Mouse (Mus musculus): Measurements from ENCODE around the gene Hoxd4. TPM values are rescaled to one million over a fixed set of nuclear protein-coding genes. Genes with fewer than 3 reads are reported as not detected.

Hoxd4 gene
- total RNA-seq, 2 experiments from 2014 or later: 7.0 to 18.8 TPM

DNA sequence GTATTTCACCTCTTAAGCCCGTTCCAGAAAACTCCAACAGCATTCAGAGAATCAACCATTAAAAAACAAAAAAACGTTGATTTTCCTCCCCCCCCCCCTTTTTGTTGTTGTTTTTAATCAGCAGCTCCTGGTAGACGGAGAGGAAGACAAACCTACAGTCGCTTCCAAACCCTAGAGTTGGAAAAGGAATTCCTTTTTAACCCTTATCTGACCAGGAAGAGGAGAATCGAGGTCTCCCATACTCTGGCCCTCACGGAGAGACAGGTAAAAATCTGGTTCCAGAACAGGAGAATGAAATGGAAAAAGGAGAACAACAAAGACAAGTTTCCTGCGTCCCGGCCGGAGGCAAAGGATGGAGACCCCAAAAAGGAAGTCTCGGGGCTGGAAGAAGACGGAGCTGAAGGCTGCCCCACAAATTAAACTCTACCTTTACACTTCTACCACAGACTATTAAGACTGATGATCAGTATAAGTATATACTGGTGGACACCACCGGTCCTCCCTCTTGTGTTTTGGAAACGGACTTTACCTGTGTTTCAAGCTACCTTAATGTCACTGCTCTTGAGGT is 5.3 kb upstream of the Hoxd4 start:
- no peak for DNase-seq

DNA sequence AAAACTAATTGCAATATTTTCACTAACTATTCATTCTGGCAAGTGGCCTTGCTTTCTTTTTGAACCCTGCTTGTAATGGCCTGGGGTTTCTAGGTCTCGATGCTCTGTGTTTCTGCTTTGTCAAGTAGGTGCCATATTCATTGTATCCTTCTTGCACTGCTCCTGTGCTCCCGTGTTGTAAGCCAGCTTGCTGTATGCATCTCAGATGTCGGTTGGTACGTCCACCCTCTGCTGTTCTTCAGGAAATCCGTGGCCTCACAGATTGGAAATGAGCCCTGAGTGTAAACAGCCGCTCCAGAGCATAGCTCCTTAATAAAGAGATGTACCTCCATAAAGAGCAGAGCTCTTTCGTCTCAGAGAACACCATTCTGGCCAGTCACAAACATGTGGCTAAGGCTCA is 4.1 kb upstream of the Hoxd4 start:
- DNase-seq: peak; percentile 3

DNA sequence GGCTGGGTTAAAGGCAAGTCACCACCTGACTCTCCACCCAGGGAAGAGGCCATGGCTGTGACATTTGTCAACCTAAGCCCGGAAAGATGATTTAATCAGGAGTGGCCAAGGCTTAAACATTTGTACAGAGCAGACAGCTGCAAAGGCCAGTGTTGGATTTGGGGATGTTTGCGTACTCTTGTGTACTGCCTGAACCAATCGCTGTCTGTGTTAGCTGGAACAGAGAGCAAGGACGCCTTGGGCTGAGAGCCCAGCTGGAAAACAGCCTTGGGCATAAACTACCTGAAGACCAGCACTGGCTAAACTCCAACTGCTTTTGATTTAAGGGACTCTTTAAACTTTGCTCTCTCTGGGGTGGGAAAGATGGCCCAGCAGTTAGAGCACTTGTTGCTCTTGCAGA is 3.1 kb upstream of the Hoxd4 start:
- DNase-seq: peak; percentile 60

DNA sequence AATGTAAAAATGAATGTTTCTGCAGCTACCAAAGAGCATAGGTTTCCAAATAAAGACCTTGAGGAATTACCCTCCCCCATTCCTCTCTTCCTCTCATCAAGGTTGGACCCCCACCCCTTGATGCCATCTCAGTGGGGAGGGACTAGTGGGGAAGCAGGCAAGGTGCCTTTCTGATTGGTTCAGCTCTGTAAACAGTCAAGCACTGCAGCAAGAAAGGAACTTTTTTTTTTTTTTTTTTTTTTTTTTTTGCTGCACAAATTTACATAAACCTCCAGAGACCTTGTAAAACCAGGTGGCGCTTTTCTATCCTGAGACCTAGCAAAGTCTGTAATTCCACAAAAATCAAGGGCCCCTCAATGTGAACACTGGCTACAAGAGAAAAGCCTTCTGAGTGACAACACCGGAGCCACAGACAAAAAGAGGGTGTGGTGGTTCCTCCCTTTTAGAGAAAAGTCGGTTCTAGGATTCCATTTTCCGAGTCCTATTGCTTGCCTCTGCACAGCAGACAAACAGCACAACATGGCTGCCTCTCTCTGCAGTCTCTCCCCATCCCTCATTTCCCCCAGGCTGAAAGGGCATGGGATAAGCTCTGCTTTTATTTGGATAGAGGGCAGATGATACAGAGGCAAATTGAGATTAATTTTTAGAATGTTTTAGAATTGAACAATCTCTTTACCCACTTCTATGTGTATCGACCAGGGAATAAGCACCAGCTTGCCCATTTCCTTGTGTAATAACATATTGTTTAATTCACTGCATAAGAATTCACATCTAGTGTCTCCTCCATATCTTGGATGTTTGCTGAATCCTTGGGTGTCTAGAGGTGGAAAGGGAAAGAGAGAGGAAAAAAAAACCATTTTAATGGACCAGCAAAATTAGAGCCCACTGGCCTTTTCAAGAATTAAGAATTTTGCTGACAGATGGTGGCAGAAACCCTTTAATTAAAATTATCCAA is 2.0 kb upstream of the Hoxd4 start:
- DNase-seq: peak; percentile 4

DNA sequence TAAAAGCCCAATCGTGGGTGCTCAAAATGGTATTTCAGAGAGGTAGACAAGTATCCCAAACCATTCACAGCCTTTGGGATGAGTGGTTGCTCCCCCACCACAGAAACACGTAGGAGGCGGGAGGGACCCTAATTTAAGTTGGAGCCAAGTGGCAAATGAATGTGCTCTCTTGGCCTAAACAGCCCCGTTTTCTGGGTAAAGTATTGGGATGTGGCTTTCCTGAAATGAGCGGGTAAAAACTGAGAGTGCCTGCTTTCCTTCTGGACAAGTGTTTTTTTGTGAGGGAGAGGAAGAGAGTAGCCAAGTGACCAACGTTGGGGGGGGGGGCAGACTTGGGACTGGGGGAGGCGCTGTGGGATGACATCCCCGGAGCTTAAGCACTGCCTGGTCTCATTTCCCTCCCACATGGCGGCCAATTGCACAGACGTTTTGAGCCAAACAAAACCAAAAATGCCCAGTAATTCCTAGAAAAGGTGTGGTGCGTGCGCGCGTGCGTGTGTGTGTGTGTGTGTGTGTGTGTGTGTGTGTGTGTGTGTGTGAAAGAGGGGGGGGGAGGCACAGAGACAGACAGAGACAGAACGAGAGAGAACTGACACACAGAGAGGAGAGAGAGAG is 693 bp upstream of the Hoxd4 start:
- peak; percentile 44 for DNase-seq

DNA sequence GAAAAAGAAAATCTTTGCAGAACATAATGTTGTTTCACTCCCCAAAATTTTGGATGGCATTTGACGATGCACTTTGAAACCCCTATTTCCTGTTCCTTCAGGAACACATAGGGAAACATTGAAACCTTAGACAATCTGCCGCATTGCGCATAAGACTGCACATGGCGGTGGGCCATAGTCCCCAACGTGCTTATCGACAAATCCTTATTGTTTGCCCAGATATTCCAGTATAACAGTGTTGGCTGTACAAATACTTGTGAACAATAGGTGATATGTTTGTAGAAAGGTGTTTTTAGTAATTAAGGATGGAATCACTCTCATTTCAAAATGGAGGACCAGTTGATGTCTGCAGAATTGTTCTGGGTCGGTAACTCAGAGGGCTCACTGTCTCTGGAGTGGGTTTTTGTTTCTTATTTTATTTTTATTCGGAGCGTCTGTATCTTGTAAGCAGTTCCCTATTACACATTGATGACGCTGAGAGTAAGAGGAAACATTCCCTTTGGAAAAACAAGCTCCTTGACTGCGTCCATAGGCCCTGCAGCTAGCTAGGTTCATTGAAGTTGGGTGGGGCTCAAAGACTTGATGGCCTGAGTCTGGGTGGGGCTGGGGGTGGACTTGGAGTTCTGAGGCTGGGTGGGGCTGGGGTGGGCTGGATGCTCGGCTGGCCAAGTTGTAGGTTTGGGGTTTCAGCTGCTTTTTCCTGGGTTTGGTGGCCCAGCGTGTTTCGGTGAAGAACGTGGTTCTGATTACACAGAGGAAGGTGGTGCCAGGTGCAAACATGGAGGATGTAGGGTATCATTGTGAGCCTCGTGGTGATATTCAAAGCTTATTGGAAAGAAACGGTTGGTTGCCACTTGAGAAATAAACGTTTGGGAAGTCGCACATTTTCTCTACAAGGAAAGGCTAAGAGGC is 1.8 kb downstream of the Hoxd4 start:
- DNase-seq: peak; percentile 6

DNA sequence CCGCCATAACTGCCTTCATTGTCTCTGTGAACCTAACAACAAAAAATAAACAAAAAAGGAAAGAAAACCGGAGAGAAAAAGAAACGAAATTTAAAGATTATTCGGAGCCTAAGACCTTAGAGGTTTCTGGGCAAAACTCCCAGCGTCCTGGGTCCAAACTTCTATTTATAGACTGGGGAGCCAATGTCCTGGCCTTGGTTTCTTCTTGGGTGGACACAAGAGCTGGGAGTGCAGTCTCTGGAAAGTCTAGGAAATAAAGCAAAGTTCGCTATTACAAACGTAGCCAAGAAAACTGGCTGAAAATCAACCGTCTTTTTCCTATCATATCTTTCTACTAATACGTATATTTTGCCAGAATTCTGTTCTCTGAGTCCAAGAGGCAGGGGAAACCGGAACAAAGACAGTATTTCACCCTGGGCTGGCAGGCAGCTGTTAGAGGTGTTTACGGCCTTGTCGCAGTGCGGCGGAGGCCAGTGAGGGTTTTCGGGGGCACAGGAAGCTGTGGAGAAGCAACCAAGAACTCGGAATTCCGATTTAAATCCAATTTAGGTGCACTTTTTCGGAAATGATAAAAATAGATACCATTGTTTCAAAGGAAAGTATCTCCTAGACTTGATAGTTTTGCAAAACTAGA is 2.5 kb downstream of the Hoxd4 start:
- peak; percentile 32 for DNase-seq

DNA sequence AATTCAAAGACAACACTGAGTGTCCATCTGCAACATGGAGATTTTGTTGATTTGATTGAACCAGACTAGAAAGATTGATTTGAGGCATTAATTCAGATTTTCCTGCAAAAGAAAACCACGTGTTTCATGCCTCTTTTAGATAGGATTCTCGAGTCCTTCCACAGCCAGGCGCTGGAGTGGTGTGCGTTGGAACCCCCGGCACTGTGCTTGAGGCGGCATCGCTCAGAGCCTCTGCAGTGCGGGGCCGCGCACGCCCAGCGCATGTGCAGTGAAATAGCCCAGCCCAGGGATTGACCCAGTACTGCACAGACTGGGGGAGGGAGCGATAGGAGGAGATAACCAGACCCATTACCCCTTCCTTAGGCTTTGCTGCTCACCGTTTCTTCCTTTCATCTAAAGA is 3.2 kb downstream of the Hoxd4 start:
- DNase-seq: peak; percentile 75

DNA sequence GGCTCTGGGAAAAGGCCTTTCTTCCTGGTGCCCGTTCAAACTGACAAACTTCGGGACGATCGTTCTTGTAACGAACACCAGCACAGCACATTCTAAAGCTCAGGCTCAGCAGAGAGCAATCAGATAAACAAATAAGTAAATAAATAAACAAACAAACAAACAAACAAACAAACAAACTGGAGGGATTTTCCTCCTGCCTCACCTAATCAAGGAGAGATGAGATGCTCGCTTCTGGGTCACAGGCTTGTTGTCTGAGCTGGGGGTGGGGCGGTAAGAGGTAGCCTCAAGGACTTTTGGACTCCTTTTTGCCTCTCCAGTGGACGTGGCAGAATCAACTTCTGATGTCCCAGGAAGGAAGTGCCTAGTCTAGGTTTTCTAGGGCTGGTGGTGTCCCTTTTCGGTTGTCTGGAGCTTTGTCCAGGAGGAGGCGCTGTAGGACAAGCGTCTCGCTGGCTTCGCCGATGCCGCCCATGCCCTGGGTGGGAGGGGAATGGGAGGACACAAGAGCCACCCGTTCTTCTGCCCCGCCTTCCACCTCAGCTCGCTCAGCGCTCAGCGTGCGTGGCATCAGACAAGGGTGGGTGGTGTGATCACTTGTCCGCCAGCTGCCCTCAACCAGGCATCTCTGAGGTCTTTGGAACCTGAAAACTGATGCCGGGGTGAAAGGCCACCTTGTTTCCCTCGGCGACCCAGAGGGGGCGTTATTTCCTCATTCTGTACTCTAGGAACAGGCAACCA is 3.9 kb downstream of the Hoxd4 start:
- DNase-seq: peak; percentile 97

DNA sequence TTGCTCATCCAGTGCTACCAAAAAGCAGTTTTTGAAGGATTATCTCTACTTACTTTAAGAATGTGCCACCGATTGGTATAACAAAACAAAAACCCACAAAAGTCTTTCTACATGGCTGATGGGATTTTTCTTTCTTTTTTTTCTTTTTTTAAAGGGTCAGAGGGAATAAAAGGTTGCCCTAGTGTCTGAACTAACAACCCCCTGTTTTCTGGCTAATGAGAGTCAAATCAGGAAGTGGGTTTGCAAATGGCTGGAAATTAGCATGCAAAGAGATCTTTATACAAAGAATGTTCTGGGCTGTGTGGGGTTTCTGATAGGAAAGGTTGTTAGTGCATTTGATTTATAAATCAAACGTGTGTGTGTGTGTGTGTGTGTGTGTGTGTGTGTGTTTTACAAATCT is 8.7 kb downstream of the Hoxd4 start:
- DNase-seq: no peak

DNA sequence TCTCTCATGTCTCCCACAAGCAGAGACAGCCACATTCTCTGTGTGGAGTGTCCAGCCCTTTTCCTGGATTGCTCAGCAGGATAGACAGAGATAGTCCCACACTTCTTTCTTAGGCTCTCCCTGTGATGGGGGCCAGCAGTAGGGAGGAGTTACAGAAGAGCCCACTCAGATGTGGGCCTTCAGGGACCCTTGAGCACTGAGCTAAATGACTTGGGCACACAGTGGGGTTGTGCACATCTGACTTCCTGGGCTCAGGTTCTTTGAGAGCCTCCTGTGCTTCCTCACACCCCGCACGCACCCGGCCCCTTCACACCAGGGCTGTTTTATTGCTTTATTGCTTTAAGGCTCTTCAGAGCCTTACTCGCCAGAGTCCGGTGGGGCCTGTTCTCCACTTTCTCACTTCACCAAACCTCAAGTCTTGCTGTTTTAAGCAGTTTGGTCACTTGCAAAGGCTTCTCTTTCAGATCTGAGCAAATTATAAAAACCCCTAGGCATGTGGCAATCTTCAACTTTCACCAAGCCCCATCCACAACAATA is 9.3 kb downstream of the Hoxd4 start:
- no peak for DNase-seq

DNA sequence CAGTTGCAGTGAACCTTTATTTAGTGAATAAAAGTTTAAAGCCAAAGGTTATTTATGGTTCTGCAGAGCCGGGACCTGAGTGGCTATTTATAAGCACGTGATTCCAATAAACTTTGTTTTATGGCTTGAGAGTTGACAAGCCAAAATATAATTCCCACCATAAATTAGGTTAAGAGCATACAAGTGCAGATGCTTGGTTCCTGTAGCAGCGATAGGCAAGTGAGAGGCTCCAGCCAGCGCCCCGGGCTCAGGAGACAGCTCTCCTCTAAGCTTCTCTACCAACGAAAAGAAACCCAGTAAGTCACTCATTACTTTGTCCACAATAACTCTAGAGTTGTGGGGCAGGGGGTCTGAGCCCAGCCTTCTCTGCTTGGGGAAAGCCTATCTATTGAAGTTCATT is 10.2 kb downstream of the Hoxd4 start:
- DNase-seq: no peak

DNA sequence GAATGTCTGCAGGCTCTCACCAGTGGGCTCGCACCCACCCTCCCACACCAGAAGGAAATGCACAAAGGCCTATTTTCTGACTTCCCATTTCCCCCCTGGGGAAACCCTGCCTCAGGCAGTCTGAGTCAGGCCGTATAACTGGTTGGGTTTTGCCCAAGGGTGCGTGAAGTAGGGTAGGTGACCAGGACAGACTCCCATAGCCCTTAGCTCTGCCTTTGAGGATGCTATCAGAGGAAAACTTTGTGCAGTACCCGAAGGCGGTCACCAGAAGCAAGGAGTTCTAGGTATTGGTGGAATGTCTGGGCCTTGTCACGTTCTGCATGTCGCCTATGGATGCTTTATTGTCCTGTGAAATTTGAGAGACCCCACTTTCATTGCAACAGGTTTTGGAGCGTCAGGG is 11.2 kb downstream of the Hoxd4 start:
- DNase-seq: no peak

DNA sequence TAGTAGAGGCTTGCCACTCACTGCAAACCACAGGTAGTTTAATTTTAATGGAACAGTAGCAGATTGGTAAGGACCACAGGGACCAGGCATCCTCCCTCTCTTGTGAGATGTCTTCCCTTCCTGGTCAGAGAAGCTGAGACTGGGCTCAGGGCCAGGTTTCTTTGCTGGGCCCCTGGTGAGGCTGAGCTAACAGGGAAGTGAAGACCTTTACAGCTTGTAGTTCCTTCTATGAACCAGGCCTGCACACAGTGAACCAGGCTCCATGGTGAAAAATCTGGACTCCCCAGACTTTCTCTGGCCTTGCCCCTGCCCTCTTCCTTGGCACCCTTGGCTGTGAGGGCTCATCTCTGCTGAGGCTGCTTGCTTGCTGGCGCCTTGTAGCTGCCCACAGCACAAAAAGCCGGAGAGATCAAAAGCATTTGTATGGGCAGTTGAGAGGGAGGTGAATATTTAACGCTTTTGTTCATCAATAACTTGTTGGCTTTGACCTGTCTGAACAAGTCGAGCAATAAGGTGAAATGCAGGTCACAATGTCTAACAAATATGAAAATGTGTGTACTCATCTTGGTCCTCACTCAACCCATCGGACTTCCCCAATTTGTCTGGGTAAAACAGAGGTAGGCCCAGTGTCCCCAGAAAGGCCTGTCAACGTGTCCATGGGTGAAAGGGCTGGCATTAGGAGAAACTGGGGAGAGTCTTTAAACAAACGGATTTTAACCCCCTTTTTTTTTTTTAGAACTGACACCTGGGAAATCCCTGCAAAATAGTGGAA is 12.7 kb downstream of the Hoxd4 start:
- peak; percentile 40 for DNase-seq

DNA sequence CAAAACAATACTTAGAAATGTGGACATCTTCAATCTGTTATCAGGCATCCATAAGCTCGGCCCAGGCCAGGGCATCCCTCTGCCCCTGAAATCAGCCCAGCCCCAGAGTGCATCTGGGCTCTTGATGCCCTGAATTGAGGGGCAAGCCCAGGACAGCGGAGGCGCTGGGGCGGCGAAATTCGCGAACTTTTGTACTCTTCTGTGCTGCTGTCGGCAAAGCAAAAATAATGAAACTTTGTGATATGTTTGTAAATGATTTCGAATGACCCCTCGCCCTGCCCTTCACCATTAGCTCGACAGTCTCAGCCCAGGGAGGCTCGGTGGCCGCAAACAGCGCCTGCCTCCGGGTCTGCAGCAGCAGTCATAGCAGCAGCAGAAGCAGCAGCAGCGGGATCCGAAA is 13.4 kb downstream of the Hoxd4 start:
- DNase-seq: no peak

DNA sequence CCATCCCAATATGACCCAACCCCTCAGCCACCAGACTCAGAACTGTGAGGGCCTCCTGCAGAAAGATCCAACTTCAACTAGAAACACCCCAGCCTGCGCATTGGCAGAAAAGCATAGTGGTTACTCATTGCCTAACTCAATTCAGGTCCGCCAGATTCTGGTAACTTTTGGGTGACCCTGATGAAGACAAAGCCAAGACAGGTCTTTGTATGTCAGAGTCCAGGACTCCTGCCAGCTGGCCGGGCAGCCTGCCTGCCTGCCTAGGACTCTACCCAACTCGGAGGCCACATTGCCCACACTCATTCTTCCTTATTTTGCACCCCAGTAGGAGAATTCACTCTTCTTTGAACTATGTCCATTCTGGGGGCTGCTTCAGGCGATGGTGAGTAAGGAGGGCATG is 14.8 kb downstream of the Hoxd4 start, which contains the start of gene Gm28230:
Gene Gm28230 (plus strand): TSS at position 178 of the 400 bp plus-strand sequence.
- peak; percentile 66 for DNase-seq

DNA sequence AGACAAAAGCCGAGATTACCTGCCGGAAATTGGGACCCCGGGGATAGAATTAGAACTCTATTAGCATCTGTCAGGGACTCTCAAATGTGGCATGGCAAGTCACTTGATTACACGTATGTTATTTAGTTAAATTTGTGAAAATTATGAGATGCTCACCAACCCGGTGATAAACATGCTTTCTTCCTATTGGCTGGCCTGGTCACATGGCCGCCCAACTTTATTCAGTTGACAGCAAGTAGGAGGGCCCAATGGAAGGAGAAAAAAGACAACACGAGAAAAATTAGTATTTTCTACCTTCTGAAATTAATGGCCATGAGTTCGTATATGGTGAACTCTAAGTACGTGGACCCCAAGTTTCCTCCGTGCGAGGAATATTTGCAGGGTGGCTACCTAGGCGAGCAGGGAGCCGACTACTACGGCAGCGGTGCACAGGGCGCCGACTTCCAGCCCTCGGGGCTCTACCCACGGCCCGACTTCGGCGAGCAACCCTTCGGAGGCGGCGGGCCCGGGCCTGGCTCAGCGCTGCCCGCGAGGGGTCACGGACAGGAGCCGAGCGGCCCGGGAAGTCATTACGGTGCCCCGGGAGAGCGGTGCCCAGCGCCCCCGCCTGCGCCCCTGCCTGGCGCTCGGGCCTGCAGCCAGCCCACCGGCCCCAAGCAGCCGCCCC is 15.4 kb downstream of the Hoxd4 start:
- DNase-seq: no peak

DNA sequence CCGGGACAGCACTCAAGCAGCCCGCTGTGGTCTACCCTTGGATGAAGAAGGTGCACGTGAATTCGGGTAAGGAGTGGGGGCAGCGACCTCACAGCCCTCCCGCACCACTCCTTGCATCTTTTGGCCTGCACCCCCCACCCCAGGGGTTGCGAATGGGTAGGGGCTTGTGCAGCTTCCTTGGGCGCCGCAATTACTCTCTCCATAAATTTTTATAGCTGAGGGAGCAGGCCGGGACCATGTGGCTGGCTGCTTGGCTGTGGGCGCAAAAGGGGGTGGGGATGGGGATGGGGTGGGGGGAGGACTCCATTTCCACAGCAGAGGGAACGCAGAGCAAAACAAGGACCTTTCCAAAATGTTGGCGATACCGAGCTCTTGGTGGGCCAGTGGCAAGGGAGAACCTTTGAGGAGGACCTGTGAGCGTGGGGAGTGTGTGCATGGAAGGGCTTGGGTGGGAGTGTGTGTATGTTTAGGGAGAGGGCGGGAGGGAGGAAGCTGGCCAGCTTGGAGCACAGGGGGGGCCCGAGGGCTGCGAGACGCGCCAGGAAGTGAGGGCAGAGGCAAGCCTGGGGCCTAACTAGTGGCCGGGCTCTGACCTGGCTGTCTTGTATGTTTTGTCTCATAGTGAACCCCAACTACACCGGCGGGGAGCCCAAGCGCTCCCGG is 16.0 kb downstream of the Hoxd4 start:
- DNase-seq: no peak

DNA sequence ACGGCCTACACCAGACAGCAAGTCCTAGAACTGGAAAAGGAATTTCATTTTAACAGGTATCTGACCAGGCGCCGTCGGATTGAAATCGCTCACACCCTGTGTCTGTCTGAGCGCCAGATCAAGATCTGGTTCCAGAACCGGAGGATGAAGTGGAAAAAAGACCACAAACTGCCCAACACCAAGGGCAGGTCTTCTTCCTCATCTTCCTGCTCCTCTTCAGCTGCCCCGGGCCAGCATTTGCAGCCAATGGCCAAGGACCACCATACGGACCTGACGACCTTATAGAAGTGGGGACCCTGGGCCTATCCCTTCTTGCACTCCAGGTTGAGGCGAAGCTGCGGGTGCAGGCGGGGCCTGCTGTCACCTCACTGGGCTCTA is 16.6 kb downstream of the Hoxd4 start:
- DNase-seq: no peak

Measured in adrenal gland, postnatal 10 days (tissue).